Mouse (Mus musculus): Measurements from ENCODE around the gene Arhgap27.

Arhgap27 gene

DNA sequence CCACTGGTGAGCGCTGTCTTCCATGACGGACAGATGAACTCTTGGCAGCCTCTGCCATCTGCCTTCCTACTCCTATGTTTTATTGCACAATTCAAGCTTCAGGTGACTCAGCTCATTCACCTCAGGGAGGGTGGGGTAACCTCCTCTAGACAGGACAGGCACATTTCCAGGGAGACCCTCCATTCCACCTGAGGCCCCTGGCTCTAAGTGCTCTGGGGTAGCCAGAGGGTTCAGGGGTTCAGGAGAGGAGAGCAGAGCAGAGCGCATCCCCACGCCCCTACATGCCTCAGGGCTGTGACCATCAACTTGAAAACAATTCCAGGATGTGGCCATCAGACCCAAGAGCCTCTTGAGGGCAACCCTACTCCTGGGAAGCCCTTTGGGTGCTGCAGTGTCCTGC is 2.0 kb upstream of the Arhgap27 start:
- CTCF ChIA-PET, result interaction anchor here in 2 of 4 experiments (0.6 to 1.0 kb wide), 2 partner anchors 23 to 142 kb away, joined by 3 read pairs; no protein-coding TSS in a partner anchor
- POLR2A ChIA-PET, result interaction anchor here (0.6 to 1.7 kb wide), 10 partner anchors 9 to 250 kb away, joined by 3 to 9 read pairs (median 3); partner anchors contain the start of gene Hexim1 (in 1 of the 4)

DNA sequence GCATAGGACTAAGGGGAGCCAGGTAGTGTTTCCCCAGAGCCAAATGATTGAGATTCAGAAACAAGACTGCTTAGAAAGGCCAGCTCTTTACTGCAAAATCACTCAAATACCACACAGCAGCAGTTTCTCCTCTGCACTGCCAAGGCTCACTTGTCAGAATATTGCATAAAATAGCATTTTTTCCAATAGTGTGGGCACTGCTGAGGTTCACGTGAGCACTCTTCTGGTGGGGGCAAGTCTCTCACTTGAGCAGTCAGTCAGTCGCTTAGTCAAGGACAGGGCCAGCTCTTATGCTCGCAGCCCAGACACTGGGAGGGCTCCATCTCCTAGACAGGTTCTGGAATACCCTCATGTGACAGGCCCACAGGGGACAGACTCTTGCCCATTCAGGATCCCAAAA is 1.5 kb upstream of the Arhgap27 start:
- CTCF ChIA-PET, result no interaction called here
- POLR2A ChIA-PET, result interaction anchor here (0.8 to 4.2 kb wide), 11 partner anchors 8 to 249 kb away, joined by 3 to 23 read pairs (median 3); partner anchors contain the start of gene Hexim1 (in 1 of the 4)

DNA sequence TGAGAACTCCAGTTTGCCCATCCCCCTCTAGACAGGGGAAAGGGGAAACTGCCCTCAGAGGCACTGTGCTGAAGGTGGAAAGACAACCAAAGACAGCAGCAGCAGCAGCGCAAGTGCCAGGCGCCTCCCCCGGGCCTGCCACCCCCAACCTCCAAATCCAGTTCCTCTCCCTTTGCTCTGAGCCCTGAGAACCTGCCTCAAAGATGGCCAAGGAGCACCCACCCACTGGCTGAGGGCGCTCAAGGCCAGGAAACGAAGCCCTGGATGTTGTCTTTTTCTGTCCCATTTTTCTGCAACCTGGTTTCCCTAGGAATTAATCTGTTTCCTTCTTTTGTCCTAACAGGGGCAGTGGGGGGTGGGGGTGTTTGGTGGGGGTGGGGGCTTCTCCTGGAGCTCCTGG is 843 bp upstream of the Arhgap27 start:
- ChIA-PET CTCF (interaction anchor here in 1 of 4 experiments (9.2 kb wide), 1 partner anchor 100 kb away, joined by 90 read pairs; no protein-coding TSS in a partner anchor), POLR2A (interaction anchor here in 2 of 4 experiments (0.9 to 4.2 kb wide), 7 partner anchors 16 to 43 kb away, joined by 3 to 23 read pairs (median 3); no protein-coding TSS in a partner anchor)

DNA sequence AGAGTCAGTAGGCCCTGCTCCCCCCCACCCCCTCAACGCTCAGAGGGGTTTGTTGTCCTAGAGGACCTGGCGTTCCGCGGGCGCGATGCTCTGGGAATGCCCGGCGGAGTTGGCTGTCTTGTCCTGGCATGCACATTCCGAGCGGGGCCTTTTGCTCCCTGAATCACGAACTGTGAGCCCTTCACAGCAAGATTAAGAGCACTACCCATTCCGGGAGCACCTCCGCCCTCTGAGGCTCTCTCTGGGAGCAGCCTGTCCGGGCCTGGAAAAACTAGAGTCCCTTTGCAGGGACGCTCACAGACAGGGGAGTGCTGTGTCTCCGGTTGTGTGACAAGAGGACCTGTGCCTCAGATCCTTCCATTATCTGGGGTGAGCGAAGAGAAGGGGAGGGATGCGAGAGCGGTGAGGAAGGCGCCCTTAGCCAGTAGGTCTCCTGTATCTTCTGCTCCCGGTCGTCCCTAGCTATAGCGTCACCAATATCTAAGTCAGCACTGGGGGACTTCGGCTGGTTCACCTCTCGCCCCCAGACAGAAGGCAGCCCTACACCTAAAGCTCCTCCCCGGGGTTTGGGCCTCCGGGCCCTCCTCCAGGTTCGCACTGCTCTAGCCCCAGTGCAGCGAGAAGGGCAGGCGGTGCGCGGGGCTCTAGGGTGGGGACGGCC is 841 bp downstream of the Arhgap27 start:
- CTCF ChIA-PET, result interaction anchor here in 3 of 4 experiments (0.5 to 9.2 kb wide), 6 partner anchors 29 to 278 kb away, joined by 3 to 90 read pairs (median 4); no protein-coding TSS in a partner anchor

DNA sequence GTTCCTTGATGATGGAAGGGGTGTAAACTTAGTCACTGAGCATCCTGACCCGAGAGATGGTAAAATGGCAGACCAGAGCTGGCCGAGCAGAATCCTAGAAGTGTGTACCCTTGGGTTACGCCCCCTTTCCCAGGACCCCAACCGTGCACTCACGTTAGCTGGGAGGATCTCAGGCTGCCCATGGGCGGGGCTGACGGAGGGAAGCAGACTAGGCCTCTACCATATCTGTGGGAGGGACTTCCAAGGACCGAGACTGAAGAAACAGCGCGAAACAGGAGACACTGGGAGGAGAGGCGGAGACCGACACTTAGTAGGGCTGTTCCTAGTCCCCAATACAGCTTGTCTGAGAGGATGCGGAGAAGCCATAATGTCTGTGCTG is 1.4 kb downstream of the Arhgap27 start:
- ChIA-PET CTCF (interaction anchor here in 3 of 4 experiments (0.5 to 9.2 kb wide), 13 partner anchors 28 to 1091 kb away, joined by 3 to 90 read pairs (median 7); partner anchors contain the start of genes Mapt (in 1 of the 3) and Plekhm1 (in 1 of the 3)), POLR2A (interaction anchor here in 3 of 4 experiments (0.7 to 4.4 kb wide), 36 partner anchors 9 to 335 kb away, joined by 3 to 32 read pairs (median 5); partner anchors contain the start of genes Hexim1 (in 2 of the 3), Plekhm1 (in 2 of the 3), Gosr2 (in 1 of the 3) and Hexim2 (in 1 of the 3))

More for the DNA sequence above, 841 bp downstream of the Arhgap27 start:
- POLR2A ChIA-PET, result interaction anchor here in 3 of 4 experiments (0.7 to 4.4 kb wide), 34 partner anchors 9 to 591 kb away, joined by 3 to 32 read pairs (median 5); partner anchors contain the start of genes Hexim1 (in 2 of the 3), Plekhm1 (in 2 of the 3), Gosr2 (in 1 of the 3) and Nsf (in 1 of the 3)

DNA sequence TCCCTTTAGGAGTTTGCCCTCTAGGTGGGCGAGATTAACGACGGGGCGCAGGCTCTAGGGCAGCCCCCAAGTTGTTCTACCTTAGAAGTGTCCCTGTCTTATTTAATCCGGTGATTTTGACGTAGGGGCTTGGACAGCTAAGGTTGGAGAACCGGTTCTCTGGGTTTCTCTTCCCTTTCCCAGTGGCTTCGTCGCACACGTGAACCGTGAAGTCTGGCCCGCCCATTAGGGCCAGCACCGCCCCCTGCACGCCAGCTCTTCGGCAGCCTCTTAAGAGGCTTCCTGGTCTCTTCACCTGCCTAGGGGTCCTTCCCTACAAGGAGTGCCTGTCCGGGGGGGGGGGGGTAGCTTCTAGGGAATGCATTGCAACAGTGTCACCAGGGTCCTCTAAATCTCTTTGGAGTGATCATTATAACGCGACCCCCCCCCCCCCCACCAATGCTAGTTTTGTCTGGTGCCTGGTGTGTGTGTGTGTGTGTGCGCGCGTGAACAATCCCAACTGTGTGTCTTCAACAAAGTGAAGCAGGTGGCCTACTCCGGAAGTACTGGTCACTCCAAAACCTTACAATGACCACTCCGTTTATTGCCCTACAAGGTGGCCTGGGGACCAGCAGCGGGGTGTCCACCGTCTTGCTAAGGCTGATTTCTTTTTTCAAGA is 2.0 kb downstream of the Arhgap27 start:
- ChIA-PET CTCF (interaction anchor here in 3 of 4 experiments (0.6 to 9.2 kb wide), 16 partner anchors 10 to 1091 kb away, joined by 3 to 90 read pairs (median 7); partner anchors contain the start of genes Mapt (in 1 of the 3) and Plekhm1 (in 1 of the 3)), POLR2A (interaction anchor here (0.5 to 4.4 kb wide), 48 partner anchors 9 to 1725 kb away, joined by 3 to 32 read pairs (median 5); partner anchors contain the start of genes Gosr2 (in 2 of the 4), Hexim1 (in 2 of the 4), Plekhm1 (in 2 of the 4) and Hexim2 (in 1 of the 4))

DNA sequence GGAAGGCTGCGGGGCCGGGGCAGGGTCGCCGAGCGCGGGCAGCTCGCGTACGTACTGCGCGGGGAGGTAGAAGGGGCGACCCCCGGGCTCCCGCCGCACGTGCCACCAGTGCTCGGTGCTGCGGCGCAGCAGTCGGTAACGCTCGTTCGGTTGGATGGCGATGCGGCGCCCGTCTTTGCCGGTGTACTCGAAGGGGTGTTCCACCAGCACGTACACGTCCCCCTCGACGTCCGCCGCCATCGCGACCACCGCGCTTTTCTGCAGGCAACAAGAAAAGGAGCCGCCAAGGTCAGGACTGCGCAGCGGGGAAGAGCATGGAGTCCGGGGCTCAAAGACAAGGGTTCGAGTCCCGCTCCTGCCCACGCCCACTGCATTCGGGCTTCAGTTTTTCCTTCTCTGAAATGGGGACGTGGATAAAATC is 2.8 kb downstream of the Arhgap27 start:
- ChIA-PET POLR2A (interaction anchor here in 3 of 4 experiments (0.5 to 4.4 kb wide), 20 partner anchors 8 to 1726 kb away, joined by 3 to 32 read pairs (median 6); partner anchors contain the start of genes Plekhm1 (in 2 of the 3), Gosr2 (in 1 of the 3) and Hexim1 (in 1 of the 3)), CTCF (interaction anchor here in 2 of 4 experiments (0.7 to 9.2 kb wide), 9 partner anchors 11 to 172 kb away, joined by 3 to 90 read pairs (median 7); partner anchors contain the start of gene Plekhm1 (in 1 of the 2))

DNA sequence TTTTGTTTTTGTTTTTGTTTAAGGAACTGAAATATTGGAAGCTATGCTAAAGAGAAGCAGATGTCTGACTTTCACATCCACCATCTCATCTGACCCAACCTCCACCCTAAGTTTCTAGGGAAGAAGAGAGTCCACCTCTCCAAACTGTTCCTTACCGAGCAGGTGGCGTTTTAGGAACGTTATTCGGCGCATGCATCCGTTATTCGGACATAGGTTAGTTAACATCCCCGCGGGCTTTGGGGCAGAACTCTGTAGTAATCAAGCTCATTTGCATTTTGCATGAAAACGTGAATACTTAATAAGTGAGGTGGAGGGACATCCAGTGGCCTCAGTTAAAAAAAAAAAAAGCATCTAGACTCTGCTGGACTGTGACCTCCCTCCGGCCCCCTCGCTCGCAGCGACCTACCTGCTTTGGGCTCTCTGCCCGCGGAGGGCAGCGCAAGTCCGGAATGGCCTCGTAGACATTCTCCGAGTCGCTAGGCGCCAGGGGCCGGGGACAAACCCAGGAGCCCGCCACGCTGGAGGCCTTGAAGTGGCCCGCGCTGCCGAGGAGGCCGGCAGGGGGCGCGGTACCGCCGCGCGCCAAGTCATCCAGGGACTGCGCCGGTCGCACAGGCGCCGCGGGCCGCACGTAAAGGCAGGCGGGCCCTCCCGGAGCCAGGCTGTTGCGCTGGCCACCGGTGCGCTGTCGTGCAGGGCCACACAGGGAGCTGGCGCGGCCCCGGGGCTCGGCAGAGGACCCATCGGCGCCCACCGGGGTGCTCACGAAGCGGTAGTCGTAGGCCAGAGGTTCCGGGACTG is 3.5 kb downstream of the Arhgap27 start:
- CTCF ChIA-PET, result interaction anchor here (0.6 to 9.2 kb wide), 27 partner anchors 15 to 597 kb away, joined by 3 to 90 read pairs (median 6); partner anchors contain the start of gene Plekhm1 (in 1 of the 4)
- POLR2A ChIA-PET, result interaction anchor here in 3 of 4 experiments (0.6 to 4.4 kb wide), 26 partner anchors 8 to 695 kb away, joined by 3 to 32 read pairs (median 5); partner anchors contain the start of genes Hexim1 (in 2 of the 3), Plekhm1 (in 2 of the 3) and Gosr2 (in 1 of the 3)

DNA sequence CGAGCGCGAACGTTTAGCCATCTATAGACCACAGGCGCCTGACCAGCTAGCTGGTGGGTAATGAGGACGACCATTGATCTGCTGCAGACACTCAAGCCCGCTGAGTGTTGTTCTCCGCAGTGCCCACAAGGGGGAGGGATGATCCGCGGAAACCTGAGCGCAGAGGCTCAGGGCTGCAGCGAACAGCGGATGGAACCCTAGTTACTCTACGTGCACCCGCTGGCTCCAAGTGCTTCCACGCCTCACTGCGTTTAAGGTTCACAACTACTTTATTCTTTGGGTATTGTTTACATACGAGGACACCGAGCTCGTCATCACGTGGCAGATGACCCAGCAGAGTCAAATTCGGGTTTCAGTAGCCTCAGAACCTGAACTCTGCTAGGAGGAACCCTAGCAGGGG is 4.4 kb downstream of the Arhgap27 start:
- ChIA-PET CTCF (interaction anchor here (0.5 to 9.2 kb wide), 39 partner anchors 9 to 400 kb away, joined by 3 to 90 read pairs (median 4); partner anchors contain the start of gene Plekhm1 (in 1 of the 4)), POLR2A (interaction anchor here (0.6 to 2.5 kb wide), 32 partner anchors 11 to 696 kb away, joined by 3 to 8 read pairs (median 4); partner anchors contain the start of genes Plekhm1 (in 3 of the 4) and Hexim1 (in 2 of the 4))

DNA sequence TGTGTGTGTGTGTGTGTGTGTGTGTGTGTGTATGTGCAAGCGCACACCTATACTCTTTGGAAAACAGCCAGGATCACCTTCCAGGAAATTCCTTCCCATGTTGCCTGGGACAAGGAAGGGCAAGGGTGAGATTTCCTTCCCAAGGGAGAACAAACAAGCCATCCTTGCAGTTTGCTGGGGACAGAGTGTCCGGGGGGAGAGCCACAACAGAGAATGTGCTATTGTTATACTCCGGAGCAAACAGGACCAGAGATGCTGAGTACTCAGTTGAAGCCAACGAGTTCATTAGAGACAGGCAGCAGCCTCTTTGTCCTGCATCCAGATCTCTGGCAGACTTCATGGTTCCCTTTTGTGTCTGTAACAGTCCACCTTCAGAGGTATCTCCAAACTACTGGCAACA is 5.2 kb downstream of the Arhgap27 start:
- CTCF ChIA-PET, result interaction anchor here (0.5 to 9.2 kb wide), 37 partner anchors 8 to 928 kb away, joined by 3 to 90 read pairs (median 4); partner anchors contain the start of gene Plekhm1 (in 1 of the 4)
- POLR2A ChIA-PET, result interaction anchor here (0.6 to 2.5 kb wide), 33 partner anchors 11 to 1693 kb away, joined by 3 to 8 read pairs (median 4); partner anchors contain the start of genes Plekhm1 (in 3 of the 4), Hexim1 (in 2 of the 4) and Arl4d (in 1 of the 4)

DNA sequence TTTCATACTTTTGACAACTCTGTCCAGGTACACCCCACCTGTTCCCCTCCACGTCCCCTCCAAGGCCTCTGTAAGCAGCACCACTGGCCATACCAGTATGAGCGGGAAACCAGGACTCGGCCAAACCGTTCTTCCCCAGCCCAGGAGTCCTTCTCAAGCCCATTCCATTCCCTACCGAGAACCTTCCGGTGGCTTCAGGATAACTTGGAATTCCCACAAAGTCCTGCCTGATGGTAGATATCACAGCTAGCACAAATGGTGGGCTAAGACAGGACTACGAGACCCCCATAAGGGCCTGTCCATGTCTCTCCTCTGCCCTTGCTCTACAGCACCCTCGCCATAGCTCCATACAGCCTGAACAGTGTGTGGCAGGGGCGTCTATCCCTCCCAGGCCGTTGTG is 5.8 kb downstream of the Arhgap27 start:
- CTCF ChIA-PET, result interaction anchor here in 3 of 4 experiments (0.8 to 9.2 kb wide), 12 partner anchors 8 to 929 kb away, joined by 3 to 90 read pairs (median 6); no protein-coding TSS in a partner anchor
- POLR2A ChIA-PET, result interaction anchor here in 3 of 4 experiments (0.6 to 2.5 kb wide), 12 partner anchors 10 to 355 kb away, joined by 3 to 11 read pairs (median 3); partner anchors contain the start of genes Hexim1 (in 1 of the 3) and Plekhm1 (in 1 of the 3)

DNA sequence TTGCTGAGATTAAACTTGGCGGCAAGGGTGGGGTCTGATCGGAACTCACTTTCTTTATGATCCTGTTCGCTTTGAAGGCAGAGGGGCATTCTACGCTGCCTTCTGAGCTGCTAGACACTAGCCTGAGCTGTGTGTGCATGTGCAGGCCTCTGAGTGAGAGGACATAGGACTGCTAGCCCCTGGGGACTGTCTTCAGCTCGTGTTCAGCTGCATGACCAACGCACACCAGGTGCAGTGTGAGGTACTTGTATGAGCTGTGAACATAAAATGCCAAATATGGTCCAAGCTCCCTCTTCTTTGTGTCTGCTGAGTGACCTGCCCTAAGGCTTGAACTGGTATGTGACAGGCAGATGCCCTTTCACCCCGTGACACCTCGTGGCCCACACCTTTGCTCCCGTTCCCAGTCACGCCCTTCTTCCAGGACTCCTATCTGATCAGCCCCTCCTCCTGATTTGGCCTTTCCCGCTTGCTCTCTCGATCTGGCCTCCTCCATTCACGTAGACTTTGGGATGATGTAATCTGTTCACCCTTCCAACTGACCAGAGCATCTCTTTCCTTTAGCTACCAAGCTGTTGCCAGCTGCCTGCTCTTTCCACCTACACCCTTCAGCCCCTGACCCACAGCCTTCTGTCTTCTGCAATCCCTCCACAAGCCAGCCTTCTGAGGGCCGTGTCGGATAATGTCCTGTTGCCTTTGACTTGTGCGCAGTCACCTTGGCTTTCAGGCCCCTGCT is 6.4 kb downstream of the Arhgap27 start:
- POLR2A ChIA-PET, result interaction anchor here in 2 of 4 experiments (0.6 to 3.3 kb wide), 18 partner anchors 8 to 224 kb away, joined by 3 to 15 read pairs (median 3); partner anchors contain the start of gene Plekhm1 (in 1 of the 2)
- CTCF ChIA-PET, result interaction anchor here in 2 of 4 experiments (0.6 to 9.2 kb wide), 5 partner anchors 24 to 283 kb away, joined by 3 to 90 read pairs (median 4); no protein-coding TSS in a partner anchor

DNA sequence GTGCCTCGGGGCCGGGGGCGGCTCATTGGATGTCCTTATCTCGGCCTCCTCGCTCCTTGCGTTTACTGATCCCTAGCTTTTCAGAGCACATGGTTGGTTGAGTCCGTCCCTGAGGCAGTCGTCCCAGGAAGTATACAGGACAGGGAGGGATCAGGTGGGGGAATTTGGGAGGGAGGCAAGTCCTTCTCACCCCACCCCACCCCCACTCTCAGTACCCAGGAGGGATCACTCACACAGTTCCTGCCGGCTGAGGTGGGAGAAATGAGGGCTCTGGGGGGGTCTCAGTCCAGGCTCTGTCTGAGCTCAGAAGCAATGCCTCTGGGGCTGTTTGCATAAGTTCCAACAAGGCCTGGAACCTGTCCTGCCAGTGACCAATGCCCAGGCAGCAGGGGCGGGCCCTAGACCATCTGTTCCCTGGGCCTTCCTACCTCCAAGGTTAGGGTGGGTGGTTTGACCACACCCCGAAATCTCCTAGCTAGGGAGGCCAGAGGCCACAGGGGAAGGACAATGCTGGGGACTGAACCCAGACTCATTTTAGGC is 7.4 kb downstream of the Arhgap27 start:
- ChIA-PET POLR2A (interaction anchor here (0.5 to 3.3 kb wide), 19 partner anchors 9 to 254 kb away, joined by 3 to 15 read pairs (median 4); partner anchors contain the start of genes Hexim1 (in 1 of the 4) and Map3k14 (in 1 of the 4)), CTCF (interaction anchor here (0.6 to 9.2 kb wide), 7 partner anchors 23 to 1493 kb away, joined by 3 to 90 read pairs (median 3); no protein-coding TSS in a partner anchor)

DNA sequence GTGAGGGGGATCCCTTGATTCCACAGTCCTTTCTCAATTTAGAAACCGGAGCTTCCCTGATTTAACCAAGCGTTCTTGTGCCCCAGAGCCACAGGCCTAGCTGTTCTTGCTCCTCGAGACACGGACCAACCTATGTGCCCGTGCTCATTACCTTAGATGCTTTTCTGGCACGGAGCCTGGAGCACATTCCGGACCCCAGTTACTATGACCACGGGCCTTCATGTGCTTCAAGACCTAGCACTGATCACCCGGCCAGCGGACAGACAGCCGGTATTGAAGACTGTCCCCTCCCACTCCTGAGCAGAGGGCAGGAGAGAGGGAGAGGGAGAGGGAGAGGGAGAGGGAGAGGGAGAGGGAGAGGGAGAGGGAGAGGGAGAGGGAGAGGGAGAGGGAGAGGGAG is 8.2 kb downstream of the Arhgap27 start:
- ChIA-PET CTCF (interaction anchor here (0.5 to 9.2 kb wide), 8 partner anchors 23 to 1492 kb away, joined by 3 to 90 read pairs (median 4); no protein-coding TSS in a partner anchor), POLR2A (interaction anchor here in 3 of 4 experiments (0.6 to 3.3 kb wide), 8 partner anchors 8 to 253 kb away, joined by 3 to 15 read pairs (median 4); partner anchors contain the start of gene Map3k14 (in 1 of the 3))

DNA sequence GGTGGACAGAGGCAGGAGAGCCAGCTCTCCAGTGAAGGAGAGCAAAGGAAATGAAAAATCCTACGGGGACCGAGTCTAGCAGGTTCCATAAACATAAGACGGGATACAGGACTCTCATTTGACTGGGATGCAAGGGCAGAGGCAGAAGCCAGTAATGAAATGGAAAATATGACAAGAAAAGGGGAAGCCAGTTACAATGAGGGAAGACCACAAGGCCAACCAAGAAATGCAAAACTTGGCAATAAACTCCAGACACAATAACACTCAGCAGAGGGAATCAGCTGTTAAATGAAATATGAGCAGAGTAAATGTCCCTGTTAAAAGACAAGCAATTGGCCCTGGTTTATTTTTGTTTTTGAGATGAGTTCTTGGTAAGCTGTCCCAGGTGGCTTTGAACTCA is 9.5 kb downstream of the Arhgap27 start:
- ChIA-PET POLR2A (interaction anchor here in 2 of 4 experiments (0.9 to 3.3 kb wide), 2 partner anchors 20 to 285 kb away, joined by 3 to 15 read pairs; partner anchors contain the start of gene Lyzl6 (in 1 of the 2)), CTCF (no interaction called here)

Data from embryonic stem cell, embryonic (primary cell).